Mouse (Mus musculus) C2C12 (cell line): ENCODE measurements around the gene Med18.

Source experiments
- CEBPB ChIP-seq: IDR thresholded peaks from one replicate; pipeline ENCODE4 v1.6.1; 2011; ENCODE audit warnings: low read depth, mild to moderate bottlenecking, control low read depth, moderate library complexity
- CTCF ChIP-seq: IDR thresholded peaks from one replicate; pipeline ENCODE4 v1.5.1; 2011; ENCODE audit not compliant: control insufficient read depth, insufficient read depth, insufficient read length
- MAX ChIP-seq: IDR thresholded peaks from one replicate; pipeline ENCODE4 v1.6.1; 2011; ENCODE audit warnings: mild to moderate bottlenecking, control low read depth
- MYOD1 ChIP-seq: IDR thresholded peaks from one replicate; pipeline ENCODE4 v1.6.1; 2011; ENCODE audit warnings: low read depth; ENCODE audit not compliant: control insufficient read depth, insufficient read length

DNA sequence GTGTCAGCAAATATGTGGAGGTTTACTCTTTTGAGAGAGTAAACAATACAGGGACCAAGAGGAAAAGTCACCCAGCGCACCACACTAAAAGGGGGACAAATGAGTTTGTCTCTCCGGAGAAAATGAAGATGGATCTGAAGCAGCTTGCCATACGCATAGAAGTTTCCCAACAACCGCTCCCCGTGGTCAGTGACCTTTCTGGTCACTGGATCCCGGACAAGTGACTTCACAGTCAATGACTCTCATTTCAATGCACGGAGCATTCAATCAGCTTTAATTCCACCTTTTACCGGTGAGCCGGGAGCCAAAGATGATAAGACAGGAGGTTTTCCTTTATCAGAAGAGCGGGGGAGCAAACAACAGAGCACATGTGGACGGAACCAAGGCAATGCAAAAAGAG, 25.9 kb downstream of the Med18 start:
- TF ChIP-seq CTCF (no peak), MAX (no peak), CEBPB (no peak), MYOD1 (no peak)
